Mouse (Mus musculus): ENCODE data around the gene Mrpl50. TPM values are rescaled to one million over a fixed set of nuclear protein-coding genes. Genes with fewer than 3 reads are reported as not detected.
A peak's percentile ranks its signal among the peaks of the same experiment; 100 is the strongest.
"Not testable (repeated sequence)": the region's sequence is repeated elsewhere in the genome, so short reads cannot be mapped to it uniquely, and the experiment has no call there.

Mrpl50 gene
- polyA plus RNA-seq, 1 experiment from 2014 or later, result 96.8 TPM

- no peaks in the 10 kb centered on the region; the same call in 1 of the 2 replicates for H3K4me1 ChIP-seq (replicated peaks; ENCODE audit: control insufficient read depth, insufficient read depth, low read length)
- no peak overlapping the region for H3K27ac ChIP-seq (ENCODE audit: low read depth, low read length)
- no peak for DNase-seq (ENCODE audit: low spot score)
- H3K4me2 ChIP-seq (ENCODE audit: low read depth, low read length, severe bottlenecking), result no peak overlapping the region
- H3K4me3 ChIP-seq (ENCODE audit: low read depth, low read length), result no peak overlapping the region
- WGBS, result 66% methylated on average over 3 of the region's 3 CpGs
- no peak for ATAC-seq (replicated peaks; ENCODE audit: low FRiP score)
- H3K36me3 ChIP-seq (ENCODE audit: control insufficient read depth, insufficient read depth, low read length), result no peaks in the 10 kb centered on the region
- no peaks in the 10 kb centered on the region for H3K9me3 ChIP-seq (ENCODE audit: control insufficient read depth, low read length)
- H3K27me3 ChIP-seq (ENCODE audit: control insufficient read depth, insufficient read depth, low read length), result no peaks in the 10 kb centered on the region
- H3K9ac ChIP-seq (ENCODE audit: low read length), result no peak overlapping the region
Observed at GRCm38 (mm10) chr4:49480896-49481295, 40.0 kb downstream of the Mrpl50 start.

- Histone ChIP-seq H3K4me1 (replicated peaks; ENCODE audit: control insufficient read depth, insufficient read depth, low read length) (no peaks in the 10 kb centered on the region; the same call in 1 of the 2 replicates), H3K27ac (ENCODE audit: low read depth, low read length) (no peak overlapping the region), H3K4me3 (ENCODE audit: low read depth, low read length) (no peak overlapping the region), H3K9me3 (ENCODE audit: control insufficient read depth, low read length) (no peaks in the 10 kb centered on the region), H3K27me3 (ENCODE audit: control insufficient read depth, insufficient read depth, low read length) (no peaks in the 10 kb centered on the region), H3K4me2 (ENCODE audit: low read depth, low read length, severe bottlenecking) (no peak overlapping the region), H3K9ac (ENCODE audit: low read length) (no peak overlapping the region), H3K36me3 (ENCODE audit: control insufficient read depth, insufficient read depth, low read length) (no peaks in the 10 kb centered on the region)
- 28% methylated on average over 21 of the region's 21 CpGs for WGBS
- ATAC-seq (replicated peaks; ENCODE audit: low FRiP score) (no peak; the same call in 1 of the 2 replicates), DNase-seq (ENCODE audit: low spot score) (no peak)
Observed at GRCm38 (mm10) chr4:49480104-49480760, 40.7 kb downstream of the Mrpl50 start.

GRCm38 (mm10) chr4:49479035-49479434 is 41.9 kb downstream of the Mrpl50 start:
- H3K9me3 ChIP-seq (ENCODE audit: control insufficient read depth, low read length); H3K27ac ChIP-seq (ENCODE audit: low read depth, low read length); H3K4me2 ChIP-seq (ENCODE audit: low read depth, low read length, severe bottlenecking); H3K9ac ChIP-seq (ENCODE audit: low read length); H3K4me1 ChIP-seq (replicated peaks; ENCODE audit: control insufficient read depth, insufficient read depth, low read length); H3K36me3 ChIP-seq (ENCODE audit: control insufficient read depth, insufficient read depth, low read length); ATAC-seq (replicated peaks; ENCODE audit: low FRiP score); H3K4me3 ChIP-seq (ENCODE audit: low read depth, low read length); H3K27me3 ChIP-seq (ENCODE audit: control insufficient read depth, insufficient read depth, low read length); DNase-seq (ENCODE audit: low spot score): not testable (repeated sequence)
- WGBS, result 14% methylated on average over 2 of the region's 2 CpGs

GRCm38 (mm10) chr4:49478118-49478877 is 42.6 kb downstream of the Mrpl50 start:
- peak; percentile 60 for DNase-seq (ENCODE audit: low spot score)
- Histone ChIP-seq H3K9me3 (ENCODE audit: control insufficient read depth, low read length) (no peaks in the 10 kb centered on the region), H3K36me3 (ENCODE audit: control insufficient read depth, insufficient read depth, low read length) (no peaks in the 10 kb centered on the region), H3K4me3 (ENCODE audit: low read depth, low read length) (no peak overlapping the region), H3K4me2 (ENCODE audit: low read depth, low read length, severe bottlenecking) (peak overlapping the region; percentile 39; the same call in 1 of the 2 replicates), H3K27me3 (ENCODE audit: control insufficient read depth, insufficient read depth, low read length) (no peaks in the 10 kb centered on the region), H3K4me1 (replicated peaks; ENCODE audit: control insufficient read depth, insufficient read depth, low read length) (no peaks in the 10 kb centered on the region; the same call in 1 of the 2 replicates), H3K27ac (ENCODE audit: low read depth, low read length) (no peak overlapping the region), H3K9ac (ENCODE audit: low read length) (peak overlapping the region; percentile 20; the same call in 1 of the 2 replicates)
- 21% methylated on average over 19 of the region's 19 CpGs for WGBS
- ATAC-seq (replicated peaks; ENCODE audit: low FRiP score), result peak; percentile 84

GRCm38 (mm10) chr4:49474583-49474982 is 46.3 kb downstream of the Mrpl50 start:
- Histone ChIP-seq H3K4me2 (ENCODE audit: low read depth, low read length, severe bottlenecking) (no peak overlapping the region), H3K27me3 (ENCODE audit: control insufficient read depth, insufficient read depth, low read length) (no peaks in the 10 kb centered on the region), H3K9ac (ENCODE audit: low read length) (no peak overlapping the region), H3K4me1 (replicated peaks; ENCODE audit: control insufficient read depth, insufficient read depth, low read length) (no peaks in the 10 kb centered on the region; the same call in 1 of the 2 replicates), H3K4me3 (ENCODE audit: low read depth, low read length) (no peak overlapping the region), H3K27ac (ENCODE audit: low read depth, low read length) (no peak overlapping the region), H3K36me3 (ENCODE audit: control insufficient read depth, insufficient read depth, low read length) (no peaks in the 10 kb centered on the region), H3K9me3 (ENCODE audit: control insufficient read depth, low read length) (no peaks in the 10 kb centered on the region)
- DNase-seq (ENCODE audit: low spot score) (no peak), ATAC-seq (replicated peaks; ENCODE audit: low FRiP score) (no peak)

- Histone ChIP-seq H3K9me3 (ENCODE audit: control insufficient read depth, low read length) (no peaks in the 10 kb centered on the region), H3K27ac (ENCODE audit: low read depth, low read length) (no peak within 1 kb of the TSS), H3K4me1 (replicated peaks; ENCODE audit: control insufficient read depth, insufficient read depth, low read length) (no peaks in the 10 kb centered on the region; the same call in 1 of the 2 replicates), H3K27me3 (ENCODE audit: control insufficient read depth, insufficient read depth, low read length) (no peaks in the 10 kb centered on the region), H3K9ac (ENCODE audit: low read length) (no peak within 1 kb of the TSS), H3K4me2 (ENCODE audit: low read depth, low read length, severe bottlenecking) (no peak within 1 kb of the TSS), H3K4me3 (ENCODE audit: low read depth, low read length) (no peak within 1 kb of the TSS), H3K36me3 (ENCODE audit: control insufficient read depth, insufficient read depth, low read length) (no peaks in the 10 kb centered on the region)
- WGBS, result 33% methylated on average over 3 of the region's 3 CpGs
- ATAC-seq (replicated peaks; ENCODE audit: low FRiP score), result no peak
- DNase-seq (ENCODE audit: low spot score), result no peak
Observed at GRCm38 (mm10) chr4:49473435-49474100, 47.3 kb downstream of the Mrpl50 start, which contains the start of gene Acnat1. Gene Acnat1, minus strand, starts transcription at chr4:49473912.

- DNase-seq (ENCODE audit: low spot score) (no peak), ATAC-seq (replicated peaks; ENCODE audit: low FRiP score) (no peak)
- no peak overlapping the region for H3K9ac ChIP-seq (ENCODE audit: low read length)
- H3K27me3 ChIP-seq (ENCODE audit: control insufficient read depth, insufficient read depth, low read length), result no peaks in the 10 kb centered on the region
- H3K4me3 ChIP-seq (ENCODE audit: low read depth, low read length), result no peak overlapping the region
- H3K36me3 ChIP-seq (ENCODE audit: control insufficient read depth, insufficient read depth, low read length), result no peaks in the 10 kb centered on the region
- H3K9me3 ChIP-seq (ENCODE audit: control insufficient read depth, low read length), result no peaks in the 10 kb centered on the region
- no peaks in the 10 kb centered on the region for H3K4me1 ChIP-seq (replicated peaks; ENCODE audit: control insufficient read depth, insufficient read depth, low read length)
- H3K4me2 ChIP-seq (ENCODE audit: low read depth, low read length, severe bottlenecking), result no peak overlapping the region
- H3K27ac ChIP-seq (ENCODE audit: low read depth, low read length), result no peak overlapping the region
- 93% methylated on average over 3 of the region's 3 CpGs for WGBS
Observed at GRCm38 (mm10) chr4:49469435-49470151, 51.3 kb downstream of the Mrpl50 start.

GRCm38 (mm10) chr4:49467360-49467759 is 53.5 kb downstream of the Mrpl50 start:
- H3K27me3 ChIP-seq (ENCODE audit: control insufficient read depth, insufficient read depth, low read length), result no peaks in the 10 kb centered on the region
- H3K9me3 ChIP-seq (ENCODE audit: control insufficient read depth, low read length), result no peaks in the 10 kb centered on the region
- H3K36me3 ChIP-seq (ENCODE audit: control insufficient read depth, insufficient read depth, low read length), result no peaks in the 10 kb centered on the region
- H3K27ac ChIP-seq (ENCODE audit: low read depth, low read length), result no peak overlapping the region
- no peak overlapping the region for H3K4me3 ChIP-seq (ENCODE audit: low read depth, low read length)
- no peaks in the 10 kb centered on the region for H3K4me1 ChIP-seq (replicated peaks; ENCODE audit: control insufficient read depth, insufficient read depth, low read length)
- 93% methylated on average over 6 of the region's 6 CpGs for WGBS
- DNase-seq (ENCODE audit: low spot score) (no peak), ATAC-seq (replicated peaks; ENCODE audit: low FRiP score) (no peak)
- H3K9ac ChIP-seq (ENCODE audit: low read length), result no peak overlapping the region
- H3K4me2 ChIP-seq (ENCODE audit: low read depth, low read length, severe bottlenecking), result no peak overlapping the region

Measured in forebrain, embryonic 11.5 days (tissue).